Mouse (Mus musculus): ENCODE measurements around the gene Ncoa1. TPM values are rescaled to one million over a fixed set of nuclear protein-coding genes. Genes with fewer than 3 reads are reported as not detected.
"Not testable (repeated sequence)": the region's sequence is repeated elsewhere in the genome, so short reads cannot be mapped to it uniquely, and the experiment has no call there.

The Ncoa1 gene
- total RNA-seq, 2 experiments from 2014 or later, result 102 to 107 TPM

DNA sequence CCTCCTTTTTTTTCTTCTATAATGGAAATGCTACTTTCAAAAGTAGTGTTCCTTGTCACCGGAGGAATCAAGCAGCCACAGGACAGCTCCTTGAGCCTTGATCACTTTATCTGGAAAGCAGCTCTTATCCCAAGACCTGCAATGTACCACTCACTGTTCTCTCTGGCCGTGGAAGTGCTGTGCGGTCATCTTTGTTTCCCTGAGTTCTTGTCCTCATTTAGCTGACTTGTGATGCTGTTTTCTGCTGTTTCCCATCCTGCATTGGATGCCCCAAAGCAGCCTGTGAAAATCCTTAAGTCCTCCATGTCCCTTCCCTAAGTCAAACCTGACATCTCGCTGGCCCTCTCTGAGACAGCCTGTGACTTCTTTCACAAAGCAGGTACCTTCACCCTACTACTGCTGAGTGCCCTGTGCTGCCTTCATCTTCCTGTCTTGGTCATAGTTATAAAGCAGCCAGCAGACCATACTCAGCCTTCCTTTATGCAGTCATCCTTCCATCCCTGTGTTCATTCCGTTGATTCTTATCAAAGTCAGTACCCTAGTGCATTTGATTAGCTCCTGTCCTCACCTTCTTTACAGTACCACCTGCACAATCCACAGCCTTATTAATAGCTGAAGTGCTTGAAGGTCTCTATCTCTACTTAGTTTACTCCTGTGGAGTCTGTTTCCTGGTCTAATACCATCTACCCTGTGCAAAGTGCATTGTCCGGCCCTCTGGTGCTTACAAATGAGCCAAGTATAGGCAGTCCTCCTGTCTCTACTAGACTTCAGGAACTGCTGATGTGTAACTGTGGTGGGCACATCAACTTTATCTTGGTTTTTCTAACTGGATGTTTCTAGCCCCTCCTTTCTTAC is 1.2 kb upstream of the Ncoa1 start:
- DNase-seq, result no peak
- intact Hi-C loops (cut with DNase I), result loop anchor here (5.0 to 10.0 kb wide), 2 partner anchors 69 to 203 kb away; no protein-coding TSS in a partner anchor

DNA sequence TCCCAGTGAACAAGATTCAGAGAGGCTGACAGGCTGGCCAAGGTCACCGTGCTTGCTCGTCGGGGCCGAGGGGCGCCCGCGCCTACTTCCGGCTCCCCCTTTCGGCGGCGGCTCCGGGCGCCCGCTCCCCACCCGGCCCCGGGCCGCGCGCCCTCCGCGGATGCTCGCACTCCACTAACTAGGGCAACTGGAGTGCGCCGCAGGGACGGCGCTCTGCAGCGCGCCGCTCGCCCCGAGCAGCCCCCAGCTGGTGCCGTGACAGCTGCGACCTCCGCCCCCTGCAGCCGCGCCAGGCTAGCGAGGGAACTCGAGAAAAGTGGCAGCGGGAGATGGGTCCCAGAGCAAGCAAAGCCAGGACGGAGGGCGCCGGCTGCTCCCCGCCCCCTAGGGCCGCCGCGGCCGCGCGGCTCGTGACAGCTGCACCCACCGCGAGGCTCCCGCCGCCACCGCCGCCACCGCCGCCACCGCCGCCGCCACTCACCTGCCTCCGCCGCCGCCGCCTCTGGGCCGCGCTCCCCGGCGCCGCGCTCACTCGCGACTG is 621 bp downstream of the Ncoa1 start:
- DNase-seq, result peak; percentile 67
- intact Hi-C loops (cut with DNase I), result loop anchor here (5.0 to 10.0 kb wide), 2 partner anchors 71 to 202 kb away; no protein-coding TSS in a partner anchor

DNA sequence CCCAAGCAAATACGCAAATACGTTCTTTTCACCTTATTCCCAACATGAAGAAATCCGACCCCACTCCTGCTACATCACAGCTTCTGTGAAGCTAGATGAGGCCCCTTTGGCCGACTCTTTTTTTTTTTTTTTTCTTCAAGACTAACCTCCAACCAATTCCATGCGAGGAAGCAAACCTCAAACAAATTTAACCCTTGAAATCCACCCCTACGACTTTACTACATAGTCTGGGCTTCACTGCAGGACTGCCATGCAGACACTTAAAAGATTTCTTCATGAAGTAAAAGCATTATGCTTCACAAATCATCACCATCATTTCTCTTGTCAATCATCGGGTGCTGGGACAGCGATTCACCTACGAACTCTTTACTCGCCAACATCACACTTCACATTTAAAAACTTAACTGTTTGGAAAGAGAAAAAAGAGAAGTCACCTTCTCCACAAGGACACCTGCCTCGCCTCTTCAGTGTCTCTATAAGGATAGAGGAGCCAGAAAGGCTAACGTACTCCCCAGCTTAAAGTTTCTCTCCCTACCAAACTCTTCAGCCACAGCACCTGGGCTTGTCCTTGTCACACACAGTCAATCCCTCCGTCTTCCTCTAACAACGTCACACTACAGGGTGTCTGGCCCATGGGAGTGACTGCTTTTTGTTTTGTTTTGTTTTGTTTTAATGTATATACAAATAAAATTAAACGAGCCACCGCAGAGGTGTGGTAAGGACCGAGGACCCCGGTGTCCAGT is 1.6 kb downstream of the Ncoa1 start:
- intact Hi-C loops (cut with DNase I), result loop anchor here (5.0 to 10.0 kb wide), 2 partner anchors 72 to 201 kb away; no protein-coding TSS in a partner anchor

DNA sequence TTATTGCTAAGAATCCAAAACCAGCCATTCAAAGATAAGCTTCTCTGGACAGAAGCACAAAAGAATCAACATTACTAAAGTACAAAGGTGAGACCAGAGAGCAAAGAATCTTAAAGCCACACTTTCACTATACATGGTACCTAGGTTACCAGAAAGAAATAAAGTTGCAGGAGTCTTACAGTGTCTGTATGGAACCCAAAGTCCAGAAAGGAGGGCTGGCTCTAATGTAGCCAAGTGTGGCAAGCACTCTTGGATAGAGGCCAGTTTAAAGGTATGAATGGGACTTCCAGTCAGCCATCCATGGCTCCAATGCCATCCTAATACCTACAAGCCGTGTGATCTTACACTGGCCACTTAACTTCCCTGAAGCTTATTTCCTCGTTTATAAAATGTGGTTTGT is 7.9 kb downstream of the Ncoa1 start:
- intact Hi-C loops (cut with DNase I), result no loop called here
- DNase-seq, result no peak

More for the DNA sequence above, 1.6 kb downstream of the Ncoa1 start:
- no peak for DNase-seq

DNA sequence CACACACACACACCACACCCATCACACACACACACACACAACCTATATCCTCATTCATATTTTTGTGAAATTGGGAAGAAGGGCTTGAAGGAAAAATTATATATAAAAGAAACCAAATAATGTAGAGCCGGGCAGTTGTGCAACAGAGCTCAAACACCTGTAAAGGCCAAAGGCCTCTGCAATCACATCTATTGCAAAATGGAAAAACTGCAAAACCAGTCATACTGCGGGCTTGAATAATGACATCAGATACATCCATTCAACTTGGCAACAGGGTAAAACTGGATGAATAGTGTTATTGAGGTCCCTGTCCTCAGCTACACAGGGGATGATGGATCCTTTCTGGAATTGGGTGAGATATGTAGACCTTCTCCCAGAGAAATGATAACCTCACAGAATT is 13.3 kb downstream of the Ncoa1 start:
- intact Hi-C loops (cut with DNase I), result no loop called here
- DNase-seq, result no peak

DNA sequence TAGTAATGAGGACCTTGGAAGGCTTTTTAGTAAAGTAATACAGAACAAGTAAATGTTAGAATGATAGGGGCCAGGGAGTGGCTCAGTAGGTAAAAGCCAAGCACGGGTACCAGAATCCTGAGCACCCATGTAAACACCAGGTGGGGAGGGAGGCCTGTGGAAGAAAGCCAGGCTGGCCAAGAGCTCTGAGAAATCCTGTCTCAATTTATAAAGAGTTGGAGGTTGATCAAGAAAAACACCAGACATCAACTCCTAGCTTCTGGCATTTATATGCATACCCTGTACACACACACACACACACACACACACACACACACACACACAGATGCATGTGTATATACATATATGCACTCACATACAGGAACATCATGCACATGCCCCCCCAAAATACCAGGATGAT is 14.6 kb downstream of the Ncoa1 start:
- no peak for DNase-seq
- intact Hi-C loops (cut with DNase I), result no loop called here

DNA sequence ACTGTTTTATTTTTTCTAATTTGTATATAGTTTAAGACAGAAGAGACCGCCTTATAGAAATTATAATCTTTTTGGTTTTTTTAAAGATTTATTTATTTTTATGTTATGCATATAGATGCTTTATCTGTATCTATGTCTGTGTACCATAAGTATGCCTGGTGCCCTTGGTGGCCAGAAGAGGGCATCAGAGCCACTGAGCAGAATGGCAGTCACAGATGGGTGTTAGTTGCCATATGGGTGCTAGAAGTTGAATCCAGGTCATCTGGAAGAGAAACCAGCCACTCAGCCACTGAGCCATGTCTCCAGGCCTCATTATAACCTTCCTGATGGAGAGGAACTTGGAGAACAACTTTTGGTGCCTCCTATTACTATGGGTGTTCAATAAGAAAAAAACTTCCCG is 16.0 kb downstream of the Ncoa1 start:
- no peak for DNase-seq
- intact Hi-C loops (cut with DNase I), result no loop called here

DNA sequence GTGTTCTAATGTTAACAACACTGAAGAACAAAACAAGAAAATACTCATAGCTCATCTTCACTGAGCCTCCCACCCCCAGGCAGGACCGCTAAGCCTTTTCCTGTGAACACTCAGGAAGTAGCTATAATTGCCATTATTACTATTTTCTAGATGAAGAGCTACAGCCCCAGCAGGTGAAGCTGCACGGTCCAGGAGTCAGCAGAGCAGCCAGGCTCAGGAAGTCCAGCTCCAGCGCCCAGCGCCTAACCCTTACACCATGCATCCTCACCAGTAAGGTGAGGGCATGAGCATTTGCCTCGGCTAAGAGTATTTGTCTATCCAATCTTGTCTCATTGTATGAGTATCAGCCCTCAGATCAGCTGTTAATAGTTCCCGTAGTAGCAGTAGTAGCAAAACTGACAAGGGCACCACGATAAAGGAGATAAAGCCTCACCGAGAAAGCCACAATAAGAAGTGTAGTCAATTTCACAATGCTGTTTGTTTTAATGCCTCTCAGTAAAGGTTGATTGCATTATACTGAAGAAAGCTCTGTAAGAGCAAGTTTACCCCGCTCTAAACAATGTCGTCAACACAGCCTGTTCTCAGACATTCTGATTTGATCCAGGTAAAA is 21.9 kb downstream of the Ncoa1 start:
- intact Hi-C loops (cut with DNase I), result no loop called here

DNA sequence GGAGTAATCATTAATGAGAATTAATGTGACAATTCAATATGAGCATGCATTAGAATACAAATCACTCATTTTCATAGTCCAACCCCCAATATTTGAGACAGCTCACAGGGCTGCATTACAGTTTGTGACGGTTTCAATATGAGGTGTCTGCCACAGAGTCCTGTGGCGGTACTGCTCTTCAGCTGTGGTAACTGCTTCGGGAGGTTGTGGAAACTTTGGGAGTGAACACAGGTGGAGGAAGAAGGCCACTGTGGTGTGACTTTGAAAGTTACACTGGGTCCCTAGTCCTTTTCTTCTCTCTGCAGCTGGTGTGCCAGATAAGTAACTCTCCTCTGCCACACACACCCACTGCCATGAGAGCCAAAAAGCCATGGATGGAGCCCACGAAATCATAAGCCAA is 22.7 kb downstream of the Ncoa1 start:
- intact Hi-C loops (cut with DNase I), result no loop called here
- DNase-seq, result no peak

More for the DNA sequence above, 21.9 kb downstream of the Ncoa1 start:
- no peak for DNase-seq

DNA sequence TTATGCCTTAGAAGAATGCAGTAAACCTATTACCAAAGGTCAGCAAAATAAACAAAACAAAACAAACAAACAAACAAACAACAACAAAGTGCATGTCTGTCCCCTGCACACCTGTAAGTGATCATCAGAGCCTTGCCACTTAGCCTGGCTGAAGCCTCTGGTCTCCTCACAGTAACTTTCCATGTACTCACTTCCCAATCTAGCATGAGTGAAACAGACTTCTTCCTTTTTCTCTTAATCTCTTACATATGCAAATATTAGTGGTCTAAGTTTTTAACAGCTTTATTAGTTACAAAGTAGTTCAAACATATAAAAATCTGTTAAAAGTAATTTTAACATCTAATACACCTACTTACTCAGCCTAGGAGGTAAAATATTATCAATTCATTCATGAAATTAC is 24.7 kb downstream of the Ncoa1 start:
- intact Hi-C loops (cut with DNase I), result no loop called here
- DNase-seq, result no peak

DNA sequence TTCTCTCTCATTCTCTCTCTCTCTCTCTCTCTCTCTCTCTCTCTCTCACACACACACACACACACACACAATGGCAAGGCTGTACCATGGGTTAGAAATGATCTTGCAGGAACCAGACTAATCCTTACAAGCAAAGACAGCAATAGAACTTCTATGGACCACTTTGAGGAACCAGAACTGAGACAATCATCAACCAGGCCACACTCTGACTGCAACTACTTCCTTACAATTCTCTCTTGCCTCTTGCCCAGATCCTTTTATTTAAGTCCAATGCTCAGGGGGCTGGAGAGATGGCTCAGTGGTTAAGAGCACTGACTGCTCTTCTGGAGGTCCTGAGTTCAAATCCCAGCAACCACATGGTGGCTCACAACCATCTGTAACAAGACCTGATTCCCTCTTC is 26.5 kb downstream of the Ncoa1 start:
- intact Hi-C loops (cut with DNase I); DNase-seq: not testable (repeated sequence)

DNA sequence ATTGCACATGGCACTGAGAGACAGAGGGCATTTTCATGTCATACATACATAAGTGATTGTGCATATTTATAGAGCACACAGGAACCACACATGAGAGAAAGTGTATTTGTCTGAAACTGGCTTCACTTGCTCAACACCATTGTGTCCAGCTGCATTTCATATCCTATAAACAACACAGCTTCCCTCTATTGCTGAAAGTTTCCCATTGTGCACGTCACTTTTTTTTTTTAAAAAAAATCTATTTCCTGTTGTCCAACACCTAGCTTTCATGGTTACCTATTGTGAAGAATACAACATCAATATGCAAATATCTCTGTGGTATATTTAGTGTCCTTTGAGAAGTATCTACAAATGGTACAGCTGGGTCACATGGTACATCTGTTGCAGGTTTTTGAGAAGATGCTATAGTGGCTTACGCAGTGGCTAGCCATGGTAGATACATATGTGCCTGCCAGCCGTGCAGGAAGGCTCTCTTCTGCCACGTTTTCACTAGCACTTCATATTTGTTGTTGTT is 28.8 kb downstream of the Ncoa1 start:
- intact Hi-C loops (cut with DNase I), result no loop called here
- DNase-seq, result no peak

DNA sequence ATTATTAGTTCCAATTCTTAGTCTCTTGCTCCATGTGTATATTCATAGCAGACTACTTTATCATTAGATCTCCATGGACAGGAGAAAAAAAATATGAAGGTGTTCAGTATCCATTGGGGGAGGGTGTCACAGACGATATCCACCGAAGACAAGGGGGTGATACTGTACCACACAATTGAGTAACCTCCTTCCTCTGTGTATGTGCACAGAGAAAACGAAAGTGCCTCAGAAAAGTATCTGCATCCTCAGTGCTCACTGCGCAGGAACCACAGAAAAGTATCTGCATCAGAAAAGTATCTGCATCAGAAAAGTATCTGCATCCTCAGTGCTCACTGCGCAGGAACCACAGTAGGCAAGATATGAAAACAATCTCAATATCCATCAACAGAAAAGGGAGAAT is 32.0 kb downstream of the Ncoa1 start:
- DNase-seq, result no peak
- intact Hi-C loops (cut with DNase I), result no loop called here

DNA sequence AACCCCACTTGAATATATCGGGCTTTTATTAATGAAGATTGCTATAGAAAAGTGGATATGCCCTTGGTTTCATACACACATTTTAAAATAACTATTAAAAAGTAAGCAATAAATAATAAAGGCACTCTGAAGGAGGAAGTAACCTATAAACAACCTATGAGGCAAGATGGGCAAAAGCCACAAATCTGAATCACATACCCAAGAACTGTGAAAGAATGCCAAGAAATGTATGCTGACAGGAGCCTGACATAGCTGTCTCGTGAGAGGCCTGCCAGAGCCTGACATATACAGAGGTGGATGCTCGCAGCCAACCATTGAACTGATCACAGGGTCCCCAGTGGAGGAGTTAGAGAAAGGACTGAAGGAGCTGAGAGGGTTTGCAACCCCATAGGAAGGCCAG is 35.5 kb downstream of the Ncoa1 start:
- intact Hi-C loops (cut with DNase I), result no loop called here
- DNase-seq, result no peak

DNA sequence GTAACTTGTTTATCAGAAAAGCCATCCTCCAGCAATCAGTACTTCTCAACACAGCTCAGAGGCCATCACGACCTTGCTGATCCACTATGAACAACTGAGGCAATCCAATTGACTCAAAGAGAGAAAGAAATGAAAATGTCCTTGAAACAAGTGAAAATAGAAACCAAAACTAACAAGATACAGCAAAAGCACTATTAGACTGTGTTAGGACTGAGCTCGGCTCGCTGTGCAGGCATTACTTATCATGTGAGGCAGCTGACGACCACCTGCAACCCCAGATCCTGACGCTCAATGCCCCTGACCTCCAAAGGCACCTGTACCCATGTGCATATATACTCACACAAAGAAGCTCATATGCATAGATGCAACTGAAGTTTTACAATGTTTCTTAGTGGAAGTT is 40.8 kb downstream of the Ncoa1 start:
- DNase-seq, result no peak
- intact Hi-C loops (cut with DNase I), result no loop called here

DNA sequence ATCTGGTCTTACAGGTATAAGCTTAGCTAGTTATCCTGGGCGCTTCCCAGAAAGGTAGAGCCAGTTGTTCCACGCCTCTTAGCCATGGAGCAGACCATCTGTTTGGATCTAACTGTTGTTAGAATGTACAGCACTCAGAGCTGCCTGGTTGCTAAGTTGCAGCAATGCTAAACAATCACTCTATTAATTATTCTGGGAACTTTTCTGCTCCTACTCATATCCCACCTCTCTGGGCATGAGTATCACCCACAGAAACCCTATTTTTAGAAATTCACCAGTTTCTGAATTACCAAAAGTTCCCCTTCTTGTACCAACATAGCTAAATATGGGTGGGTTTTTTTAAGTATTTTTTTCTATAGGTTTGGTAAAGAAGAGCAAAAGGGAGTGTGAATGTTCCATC is 43.4 kb downstream of the Ncoa1 start:
- intact Hi-C loops (cut with DNase I), result no loop called here
- no peak for DNase-seq

DNA sequence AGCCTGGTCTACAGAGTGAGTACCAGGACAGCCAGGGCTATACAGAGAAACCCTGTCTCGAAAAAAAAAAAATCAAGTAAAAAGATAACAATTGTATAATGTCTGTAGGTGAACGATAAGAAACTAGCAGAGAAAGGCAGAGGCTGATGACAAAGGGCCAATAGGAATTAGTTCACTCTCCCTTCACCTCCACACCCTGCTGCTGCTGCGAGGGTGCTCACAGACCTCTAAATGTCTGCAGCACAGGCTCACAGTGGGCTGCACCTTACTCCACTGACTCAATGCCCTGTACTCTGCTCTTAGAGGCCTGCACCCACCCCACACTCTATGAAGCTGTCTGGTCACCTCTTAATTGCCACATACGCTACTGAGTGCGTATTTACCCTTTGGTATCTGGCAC is 45.0 kb downstream of the Ncoa1 start:
- DNase-seq, result no peak
- intact Hi-C loops (cut with DNase I), result no loop called here

DNA sequence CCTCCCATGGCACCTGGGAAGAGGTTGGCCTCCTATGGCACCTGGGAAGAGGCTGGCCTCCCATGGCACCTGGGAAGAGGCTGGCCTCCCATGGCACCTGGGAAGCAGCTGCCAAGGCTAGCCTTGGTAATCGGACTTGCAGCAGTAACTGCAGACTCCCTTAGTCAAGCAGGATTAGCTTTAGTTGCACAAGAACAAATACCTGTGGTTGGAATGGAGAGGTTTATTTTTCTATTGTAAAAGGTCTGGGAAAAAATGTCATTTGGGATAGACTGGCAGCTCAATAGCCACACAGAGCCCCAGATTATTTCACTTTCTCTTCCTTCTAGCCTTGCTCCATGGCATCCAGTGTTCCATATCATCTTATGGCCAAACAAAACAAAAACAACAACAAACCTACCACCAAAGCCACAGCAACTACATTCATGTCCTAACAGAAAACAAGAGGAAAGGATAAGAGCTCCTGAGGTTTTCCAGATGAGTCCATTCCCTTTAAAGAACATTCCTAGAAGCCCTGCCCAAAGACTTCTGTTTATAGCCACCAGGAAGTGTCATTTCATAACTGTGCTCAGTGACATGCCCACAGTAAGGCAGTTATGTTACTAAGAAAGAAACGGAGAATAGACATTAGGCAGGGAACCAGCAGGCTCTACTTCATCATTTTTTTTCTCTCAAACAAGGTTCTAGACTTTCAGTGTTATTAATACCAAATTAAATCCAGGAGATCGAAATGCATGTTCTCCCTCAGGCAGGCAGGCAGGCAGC is 46.7 kb downstream of the Ncoa1 start:
- intact Hi-C loops (cut with DNase I), result no loop called here
- DNase-seq, result no peak

DNA sequence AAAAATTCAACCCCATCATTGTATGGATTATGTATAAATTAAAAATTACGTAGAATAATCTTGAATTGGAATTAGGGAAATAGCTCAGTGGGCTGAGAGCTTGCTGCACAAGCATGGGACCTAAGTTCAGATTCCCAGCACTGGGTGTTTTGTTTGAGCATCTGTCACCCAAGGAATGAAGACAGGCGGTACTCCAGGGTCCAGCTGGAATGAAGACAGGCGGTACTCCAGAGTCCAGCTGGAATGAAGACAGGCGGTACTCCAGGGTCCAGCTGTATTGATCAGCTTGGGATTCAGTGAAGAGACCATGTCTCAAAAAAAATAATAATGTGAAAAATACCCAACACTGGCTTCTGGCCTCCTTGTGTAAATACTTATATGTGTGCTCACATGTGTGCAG is 58.2 kb downstream of the Ncoa1 start:
- intact Hi-C loops (cut with DNase I), result no loop called here
- DNase-seq, result no peak

DNA sequence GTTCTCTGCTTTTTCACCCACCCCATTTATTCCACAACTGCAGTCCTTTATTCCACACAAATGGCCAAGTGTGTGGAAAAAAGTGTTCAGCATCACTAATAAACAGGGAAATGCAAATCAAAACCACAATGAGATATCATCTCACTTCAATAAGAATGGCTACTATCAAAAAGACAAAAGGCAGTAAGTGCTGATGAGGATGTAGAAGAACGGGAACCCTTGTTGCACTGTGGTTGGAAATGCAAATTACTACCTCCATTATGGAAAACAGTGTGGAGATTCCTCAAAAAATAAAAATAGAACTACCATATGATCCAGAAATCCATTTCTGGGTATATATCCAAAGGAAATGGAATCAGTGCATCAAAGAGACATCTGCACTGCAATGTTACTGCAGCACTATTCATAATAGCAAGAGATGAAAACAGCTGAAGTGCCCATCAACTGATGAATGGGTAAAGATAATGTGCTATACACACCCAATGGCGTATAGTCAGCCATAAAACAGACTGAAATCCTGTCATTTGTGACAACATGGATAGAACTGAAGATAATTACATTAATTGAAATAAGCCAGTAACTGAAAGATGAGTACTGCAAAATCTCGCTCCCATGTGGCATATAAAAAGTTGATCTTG is 59.2 kb downstream of the Ncoa1 start:
- DNase-seq, result no peak
- intact Hi-C loops (cut with DNase I), result no loop called here
